Mouse (Mus musculus): ENCODE results near the gene Mylk2.

DNA sequence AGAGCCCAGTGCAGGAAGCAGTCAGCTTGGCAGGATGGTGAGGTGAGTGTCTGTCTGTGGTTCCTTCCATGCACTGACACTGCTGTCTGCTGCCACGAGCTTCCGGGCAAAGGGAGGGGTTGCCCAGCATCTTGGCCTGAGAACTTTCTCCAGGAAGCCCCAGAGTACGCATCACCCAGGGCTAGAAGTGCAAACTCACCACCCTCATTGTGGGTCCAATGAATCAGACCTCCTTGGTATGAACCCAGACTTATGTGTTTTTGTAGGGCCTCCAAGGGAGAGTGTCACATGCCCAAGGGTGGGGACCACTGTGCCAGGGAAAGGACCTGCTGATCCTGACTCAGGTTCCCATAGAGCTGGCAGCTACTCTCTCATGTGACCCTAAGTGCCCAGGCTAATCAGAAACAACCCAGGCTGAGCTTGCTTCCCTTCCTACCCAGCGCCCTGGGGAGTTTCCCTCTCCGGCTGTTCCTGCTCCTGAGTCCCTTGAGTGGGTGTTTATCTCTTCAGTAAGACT, 7.0 kb upstream of the Mylk2 start:
- TF ChIP-seq CTCF (IDR thresholded peaks at IDR 0.05; ENCODE audit: low read depth, low read length) (no peak), POLR2A (IDR thresholded peaks at IDR 0.05; ENCODE audit: insufficient read depth, low read length) (no peak)

Measured in ES-Bruce4 (cell line).